In the genomic region with DNA sequence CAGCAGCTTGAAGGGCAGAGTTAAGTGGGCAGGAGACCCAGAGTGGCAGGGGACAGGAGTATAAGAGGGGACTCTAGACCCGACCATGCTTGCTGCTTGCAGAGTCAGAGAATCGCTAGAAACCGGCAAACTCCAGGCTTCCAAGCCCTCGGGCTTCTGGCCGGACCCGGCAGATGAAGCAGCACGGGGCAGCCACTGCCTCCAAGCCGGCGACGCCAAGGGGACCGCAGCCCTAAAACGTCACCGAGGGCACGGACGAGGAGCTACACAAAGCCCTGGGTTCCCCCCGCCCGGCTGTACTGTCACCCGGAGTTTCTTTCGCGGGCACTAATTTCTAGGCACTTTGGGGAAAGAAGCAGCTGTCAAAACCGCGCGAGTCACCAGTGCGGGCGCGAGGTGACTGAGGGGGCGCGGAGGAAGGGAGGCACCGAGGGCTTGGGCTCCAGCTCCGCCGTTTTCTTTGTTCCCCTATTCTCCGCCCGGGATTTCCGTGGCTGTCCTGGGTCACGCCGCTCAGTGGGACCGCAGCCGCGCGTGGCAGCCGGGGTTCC, we compare ENCODE assay signal across 8 mouse cellular contexts. TPM values are rescaled to one million over a fixed set of nuclear protein-coding genes. Genes with fewer than 3 reads are reported as not detected.
DNase-seq lines count a peak whose midpoint lies in the region; ATAC-seq lines count a peak whose summit lies in the region.

No protein-coding gene starts in this region.

- peak; percentile 78 for ATAC-seq in intestine, embryonic 14.5 days (replicated peaks; ENCODE audit: low FRiP score, low TSS enrichment, low read depth)
- ATAC-seq in liver, embryonic 12.5 days: peak; percentile 60

- H3K36me3 ChIP-seq in intestine, embryonic 14.5 days (ENCODE audit: control insufficient read depth, insufficient read depth, low read length): no peaks in the 10 kb centered on the region
- H3K36me3 ChIP-seq in liver, embryonic 12.5 days: peaks cover 5% of the 10 kb centered on the region; the same call in 1 of the 2 replicates

- peak; percentile 46 for DNase-seq in urinary bladder, postnatal 14 days (ENCODE audit: low spot score)
- no peak for DNase-seq in urinary bladder, adult 18-20 months (ENCODE audit: low spot score in 2 of 2)
- peak; percentile 76 to 81 for DNase-seq in cerebellum, postnatal 14 days
- peak; percentile 20 to 23 for DNase-seq in frontal cortex, postnatal 25 days (ENCODE audit: low spot score in 2 of 2)
- peak; percentile 86 for DNase-seq in intestine, embryonic 14.5 days (ENCODE audit: low spot score)
- DNase-seq in monocyte, adult 2 months (ENCODE audit: low read depth in 1 of 2, low spot score in 2 of 2): peak; percentile 63 to 83
- peak; percentile 68 for DNase-seq in testis, postnatal 10 days (ENCODE audit: low spot score)

- H3K9ac ChIP-seq in intestine, embryonic 14.5 days (ENCODE audit: low read length): peak overlapping the region; percentile 92
- H3K9ac ChIP-seq in liver, embryonic 12.5 days: peak overlapping the region; percentile 99

- H3K4me1 ChIP-seq in intestine, embryonic 14.5 days (replicated peaks; ENCODE audit: control insufficient read depth, insufficient read depth, low read length): peaks cover 13% of the 10 kb centered on the region; the same call in 1 of the 2 replicates
- H3K4me1 ChIP-seq in liver, embryonic 12.5 days: peaks cover 50% of the 10 kb centered on the region

- H3K4me2 ChIP-seq in intestine, embryonic 14.5 days (ENCODE audit: low read length): peak overlapping the region; percentile 65
- peak overlapping the region; percentile 69 for H3K4me2 ChIP-seq in liver, embryonic 12.5 days

- H3K27ac ChIP-seq in intestine, embryonic 14.5 days (ENCODE audit: low read depth): peak overlapping the region; percentile 98
- H3K27ac ChIP-seq in liver, embryonic 12.5 days: peak overlapping the region; percentile 100

- no peaks in the 10 kb centered on the region for H3K27me3 ChIP-seq in intestine, embryonic 14.5 days (replicated peaks; ENCODE audit: control insufficient read depth, insufficient read depth, low read length)
- no peaks in the 10 kb centered on the region for H3K27me3 ChIP-seq in liver, embryonic 12.5 days (replicated peaks)

- under 1% methylated on average over 39 of the region's 41 CpGs for WGBS in intestine, embryonic 14.5 days
- WGBS in liver, embryonic 12.5 days (ENCODE audit: insufficient replicate concordance): under 1% methylated on average over 41 of the region's 41 CpGs

- peak overlapping the region; percentile 60 for H3K4me3 ChIP-seq in intestine, embryonic 14.5 days (ENCODE audit: low read depth, low read length)
- peak overlapping the region; percentile 85 for H3K4me3 ChIP-seq in liver, embryonic 12.5 days

- H3K9me3 ChIP-seq in intestine, embryonic 14.5 days (ENCODE audit: control insufficient read depth, low read length): no peaks in the 10 kb centered on the region
- no peaks in the 10 kb centered on the region for H3K9me3 ChIP-seq in liver, embryonic 12.5 days (replicated peaks)

RNA-seq across cellular contexts. Expression of gene Gpcpd1, which starts 10.0 kb away (rescaled TPM):
- polyA plus RNA-seq in intestine, embryonic 14.5 days (2014; fragmentation: Nextera tagmentation; extraction: Ambion mirVana): 29.2 and 30.7 TPM in 2 replicates
- 50.6 and 56.2 TPM in 2 replicates for polyA plus RNA-seq in liver, embryonic 12.5 days (2016; fragmentation: Nextera tagmentation; extraction: Ambion mirVana)

Comparison
In these comparisons a context has a peak if more than half of its experiments do, and no peak if none do; other contexts are left out.
1. DNase-seq: peak in urinary bladder, postnatal 14 days (single experiment), cerebellum, postnatal 14 days (2 of 2), frontal cortex, postnatal 25 days (2 of 2), intestine, embryonic 14.5 days (single experiment), monocyte, adult 2 months (2 of 2) and testis, postnatal 10 days (single experiment); none in urinary bladder, adult 18-20 months (0 of 2).